Mouse (Mus musculus) forebrain, embryonic 15.5 days (tissue): ENCODE results near the gene Tesk1. TPM values are rescaled to one million over a fixed set of nuclear protein-coding genes. Genes with fewer than 3 reads are reported as not detected.

Experiments
- ATAC-seq: fragments of 200-750 bp; cut with Nextera tagmentation; replicated peaks from 2 replicates; pipeline ENCODE4 v1.8.0; 2017; ENCODE audit warnings: mild to moderate bottlenecking, moderate TSS enrichment, moderate library complexity
- H3K27ac ChIP-seq: fragments of 300-500 bp; sonication (generic); replicated peaks from 2 replicates; pipeline ENCODE4 v1.5.1; 2015; ENCODE audit warnings: mild to moderate bottlenecking, inconsistent platforms
- H3K27me3 ChIP-seq: fragments of 300-500 bp; sonication (generic); 2 replicates; pipeline ENCODE4 v1.6.1; 2015; ENCODE audit warnings: inconsistent platforms
- H3K36me3 ChIP-seq: fragments of 300-500 bp; sonication (generic); 2 replicates; pipeline ENCODE4 v1.6.1; 2015; ENCODE audit warnings: mild to moderate bottlenecking, inconsistent platforms
- H3K4me1 ChIP-seq: fragments of 300-500 bp; sonication (generic); 2 replicates; pipeline ENCODE4 v1.6.1; 2015; ENCODE audit warnings: inconsistent platforms
- H3K4me2 ChIP-seq: fragments of 300-500 bp; sonication (generic); replicated peaks from 2 replicates; pipeline ENCODE4 v1.6.1; 2015; ENCODE audit warnings: mild to moderate bottlenecking, inconsistent platforms
- H3K4me3 ChIP-seq: fragments of 300-500 bp; sonication (generic); 2 replicates; pipeline ENCODE4 v1.5.1; 2015; ENCODE audit warnings: mild to moderate bottlenecking, inconsistent platforms
- H3K9ac ChIP-seq: fragments of 300-500 bp; sonication (generic); replicated peaks from 2 replicates; pipeline ENCODE4 v1.6.1; 2015; ENCODE audit warnings: mild to moderate bottlenecking, inconsistent platforms
- H3K9me3 ChIP-seq: fragments of 300-500 bp; sonication (generic); 2 replicates; pipeline ENCODE4 v1.6.1; 2016; ENCODE audit warnings: inconsistent platforms
- WGBS: fragments of 180-500 bp; shearing (Covaris S2); methylation state at CpG from one replicate; pipeline ENCODE4 v1.1.7; 2015; ENCODE audit warnings: mixed read lengths; 5-methylcytosine and 5-hydroxymethylcytosine counted together
- polyA plus RNA-seq: library from polyadenylated mRNA; unstranded; fragments of >200 nt; fragmentation: Nextera tagmentation; extraction: Ambion mirVana; gene quantifications from 2 replicates; pipeline ENCODE4 v1.2.1, GENCODE M21; 2015

The Tesk1 gene
- polyA plus RNA-seq, 1 experiment from 2014 or later: 10.7 TPM

DNA sequence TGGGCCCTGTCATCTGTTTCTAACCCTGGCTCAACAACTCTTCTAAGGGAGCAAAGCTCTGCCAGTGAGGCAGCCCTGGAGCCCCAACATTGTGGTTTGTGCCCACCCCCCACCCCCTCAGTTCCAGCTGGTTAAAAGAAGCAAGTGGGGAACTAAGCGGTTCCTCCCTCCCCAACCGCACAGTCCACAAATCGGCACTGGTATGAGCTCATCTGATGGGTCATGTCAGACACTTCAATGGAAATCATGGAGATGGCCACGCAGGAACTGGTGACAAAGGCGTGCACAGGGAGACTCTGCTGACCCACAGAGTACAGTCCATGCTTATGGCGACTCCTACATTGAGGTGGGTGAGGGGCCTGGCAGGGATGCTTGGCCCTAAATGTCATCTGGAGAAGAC, 24.2 kb downstream of the Tesk1 start:
- no peaks in the 10 kb centered on the region for H3K4me1 ChIP-seq
- no peak overlapping the region for H3K4me2 ChIP-seq
- no peaks in the 10 kb centered on the region for H3K27me3 ChIP-seq
- 92% methylated on average over 6 of the region's 6 CpGs for WGBS
- no peaks in the 10 kb centered on the region for H3K9me3 ChIP-seq
- no peaks in the 10 kb centered on the region for H3K36me3 ChIP-seq
- H3K27ac ChIP-seq: no peak overlapping the region
- no peak overlapping the region for H3K9ac ChIP-seq
- no peak overlapping the region for H3K4me3 ChIP-seq
- no peak for ATAC-seq

DNA sequence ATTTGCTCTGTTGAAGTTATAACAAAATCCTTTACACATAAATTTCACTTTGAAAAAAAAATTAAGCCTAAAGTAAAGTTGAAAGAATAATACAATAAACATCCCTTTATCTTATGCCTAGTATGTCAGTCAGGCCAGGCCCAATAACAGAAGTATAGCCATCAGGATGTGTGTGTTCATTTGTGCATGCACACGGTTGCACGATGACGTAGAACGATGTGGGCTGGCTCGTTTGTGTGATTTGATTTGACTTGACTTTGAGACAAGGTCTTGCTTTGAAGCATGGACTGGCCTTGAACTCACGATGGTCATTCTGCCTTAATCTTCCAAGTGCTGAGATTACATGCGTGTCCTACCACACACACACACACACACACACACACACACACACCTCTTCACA, 25.1 kb downstream of the Tesk1 start:
- WGBS: 94% methylated on average over 7 of the region's 7 CpGs
- Histone ChIP-seq H3K9ac (no peak overlapping the region), H3K27me3 (no peaks in the 10 kb centered on the region), H3K27ac (no peak overlapping the region), H3K4me3 (no peak overlapping the region), H3K36me3 (no peaks in the 10 kb centered on the region), H3K4me1 (no peaks in the 10 kb centered on the region), H3K4me2 (no peak overlapping the region), H3K9me3 (no peaks in the 10 kb centered on the region)
- no peak for ATAC-seq

DNA sequence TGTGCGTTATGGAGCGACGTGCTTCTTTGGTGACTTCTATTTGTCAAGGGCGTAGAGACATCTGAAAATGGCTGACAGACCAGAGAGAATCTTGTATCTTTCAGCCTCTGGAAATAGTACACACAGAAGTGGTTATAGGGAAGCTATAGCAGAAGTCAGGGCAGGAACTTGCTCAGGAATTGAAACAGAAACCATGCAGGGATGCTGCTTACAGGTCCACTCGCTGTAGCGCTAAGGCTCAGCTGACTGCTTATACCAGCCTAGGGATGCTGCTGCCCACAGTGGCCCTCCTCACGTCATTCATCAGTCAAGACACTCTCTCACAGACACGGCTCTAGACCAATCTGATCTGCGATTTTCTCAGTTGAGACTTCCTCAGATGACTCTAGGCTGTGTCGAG, 28.6 kb downstream of the Tesk1 start:
- no peak overlapping the region for H3K9ac ChIP-seq
- H3K4me1 ChIP-seq: no peaks in the 10 kb centered on the region
- H3K27me3 ChIP-seq: no peaks in the 10 kb centered on the region
- WGBS: 94% methylated on average over 10 of the region's 10 CpGs
- no peak for ATAC-seq
- no peaks in the 10 kb centered on the region for H3K36me3 ChIP-seq
- no peak overlapping the region for H3K4me3 ChIP-seq
- no peak overlapping the region for H3K4me2 ChIP-seq
- no peak overlapping the region for H3K27ac ChIP-seq
- H3K9me3 ChIP-seq: no peaks in the 10 kb centered on the region

DNA sequence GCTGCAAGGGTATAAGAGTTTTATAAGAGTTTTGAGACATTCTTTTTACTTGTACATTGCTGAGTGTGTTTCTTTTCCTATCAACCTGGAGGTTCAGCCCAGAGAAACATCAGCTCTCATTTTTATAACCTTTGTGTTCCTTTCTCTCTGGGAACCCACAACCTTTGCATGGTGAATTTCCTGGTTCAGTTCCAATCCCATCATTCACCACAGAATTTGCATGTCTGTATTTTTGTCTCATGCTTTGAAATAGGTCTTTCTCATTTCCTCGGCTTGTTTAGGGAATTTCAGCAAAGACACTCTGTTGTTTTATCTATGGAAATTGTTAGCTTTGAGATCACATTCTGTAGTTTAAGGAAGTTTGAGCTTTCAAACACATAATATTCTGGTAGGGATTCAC, 31.9 kb downstream of the Tesk1 start:
- Histone ChIP-seq H3K9me3 (no peaks in the 10 kb centered on the region), H3K4me1 (peaks cover 4% of the 10 kb centered on the region; the same call in 1 of the 2 replicates), H3K36me3 (no peaks in the 10 kb centered on the region), H3K4me3 (no peak overlapping the region), H3K27me3 (no peaks in the 10 kb centered on the region), H3K27ac (no peak overlapping the region), H3K9ac (no peak overlapping the region), H3K4me2 (no peak overlapping the region)
- ATAC-seq: no peak
- WGBS: 83% methylated on average over 1 of the region's 1 CpGs

DNA sequence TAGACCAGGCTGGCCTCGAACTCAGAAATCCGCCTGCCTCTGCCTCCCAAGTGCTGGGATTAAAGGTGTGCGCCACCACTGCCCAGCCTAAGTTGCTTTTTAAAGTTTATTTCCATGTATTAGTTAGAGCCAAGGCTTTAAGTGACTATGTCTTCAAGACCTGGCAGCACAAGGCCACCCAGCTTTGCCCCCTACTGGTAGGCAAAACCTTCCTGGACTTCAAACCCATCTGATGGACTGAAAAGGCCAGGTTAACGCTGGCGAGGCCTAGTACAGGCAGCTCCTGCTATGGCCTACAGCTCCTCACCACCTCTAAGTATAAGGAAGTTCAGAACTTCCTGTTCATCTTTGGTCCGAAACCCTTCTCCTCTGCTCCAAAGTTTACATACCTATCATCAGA, 34.9 kb downstream of the Tesk1 start:
- Histone ChIP-seq H3K4me2 (no peak overlapping the region), H3K27me3 (no peaks in the 10 kb centered on the region), H3K9ac (no peak overlapping the region), H3K27ac (no peak overlapping the region), H3K36me3 (no peaks in the 10 kb centered on the region), H3K4me3 (no peak overlapping the region), H3K4me1 (peaks cover 4% of the 10 kb centered on the region; the same call in 1 of the 2 replicates), H3K9me3 (no peaks in the 10 kb centered on the region)
- no peak for ATAC-seq
- 88% methylated on average over 6 of the region's 6 CpGs for WGBS

DNA sequence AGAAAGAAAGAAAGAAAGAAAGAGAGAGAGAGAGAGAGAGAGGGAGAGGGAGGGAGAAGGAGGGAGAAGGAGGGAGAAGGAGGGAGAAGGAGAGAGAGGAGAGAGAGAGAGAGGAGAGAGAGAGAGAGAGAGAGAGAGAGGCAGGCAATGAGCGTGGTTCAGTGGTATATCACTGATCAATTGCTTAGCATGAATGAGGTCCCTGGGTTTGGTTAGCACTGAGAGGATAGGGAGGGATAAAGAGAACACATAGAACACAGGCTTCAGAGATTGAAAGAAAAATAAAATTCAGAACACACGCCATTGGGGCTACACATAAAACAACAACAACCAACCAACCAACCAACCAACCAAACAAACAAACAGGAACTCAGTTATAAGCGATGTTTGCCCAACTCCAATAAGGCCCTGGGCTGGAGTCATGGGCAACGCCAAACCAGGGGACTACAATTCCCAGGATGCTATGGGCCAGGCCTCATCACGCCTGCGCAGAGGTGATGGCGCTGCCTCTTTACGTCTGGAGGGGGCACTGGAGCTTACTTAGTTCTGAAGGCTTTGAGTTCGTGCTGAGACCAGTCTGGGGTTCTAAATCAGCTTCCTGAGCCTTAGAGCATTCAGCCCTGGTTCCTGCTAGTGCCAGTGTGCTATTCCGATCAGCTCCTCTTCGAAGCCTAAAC, 36.3 kb downstream of the Tesk1 start:
- WGBS: 19% methylated on average over 11 of the region's 11 CpGs
- Histone ChIP-seq H3K27me3 (no peaks in the 10 kb centered on the region), H3K4me1 (peaks cover 4% of the 10 kb centered on the region; the same call in 1 of the 2 replicates), H3K4me2 (peak overlapping the region; percentile 48), H3K36me3 (no peaks in the 10 kb centered on the region), H3K9me3 (no peaks in the 10 kb centered on the region), H3K9ac (peak overlapping the region; percentile 45), H3K4me3 (peak overlapping the region; percentile 39), H3K27ac (0 out of 2 replicates have a peak overlapping the region, but pooled peaks have one; percentile 31)
- peak; percentile 99 for ATAC-seq

DNA sequence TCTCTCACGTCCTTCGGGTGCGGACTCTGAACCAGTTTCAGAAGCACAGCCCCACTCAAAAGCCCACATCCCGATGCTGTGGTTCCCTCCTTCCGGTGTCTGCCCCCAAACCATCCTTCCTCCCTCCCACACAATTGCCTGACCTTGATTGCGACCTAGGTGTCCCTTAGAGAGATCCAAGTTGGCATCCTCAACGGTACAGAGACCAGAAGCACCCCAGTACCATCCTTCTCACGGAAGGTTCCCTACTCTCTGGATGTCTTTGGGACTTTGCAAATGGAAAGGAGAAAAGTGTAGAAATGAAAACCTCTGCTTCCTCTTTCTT, 36.8 kb downstream of the Tesk1 start:
- Histone ChIP-seq H3K9ac (peak overlapping the region; percentile 45), H3K27me3 (no peaks in the 10 kb centered on the region), H3K36me3 (no peaks in the 10 kb centered on the region), H3K9me3 (no peaks in the 10 kb centered on the region), H3K4me3 (peak overlapping the region; percentile 39), H3K27ac (0 out of 2 replicates have a peak overlapping the region, but pooled peaks have one; percentile 31), H3K4me2 (peak overlapping the region; percentile 48), H3K4me1 (peaks cover 4% of the 10 kb centered on the region; the same call in 1 of the 2 replicates)
- ATAC-seq: peak; percentile 55; the same call in 1 of the 2 replicates
- 63% methylated on average over 8 of the region's 8 CpGs for WGBS

DNA sequence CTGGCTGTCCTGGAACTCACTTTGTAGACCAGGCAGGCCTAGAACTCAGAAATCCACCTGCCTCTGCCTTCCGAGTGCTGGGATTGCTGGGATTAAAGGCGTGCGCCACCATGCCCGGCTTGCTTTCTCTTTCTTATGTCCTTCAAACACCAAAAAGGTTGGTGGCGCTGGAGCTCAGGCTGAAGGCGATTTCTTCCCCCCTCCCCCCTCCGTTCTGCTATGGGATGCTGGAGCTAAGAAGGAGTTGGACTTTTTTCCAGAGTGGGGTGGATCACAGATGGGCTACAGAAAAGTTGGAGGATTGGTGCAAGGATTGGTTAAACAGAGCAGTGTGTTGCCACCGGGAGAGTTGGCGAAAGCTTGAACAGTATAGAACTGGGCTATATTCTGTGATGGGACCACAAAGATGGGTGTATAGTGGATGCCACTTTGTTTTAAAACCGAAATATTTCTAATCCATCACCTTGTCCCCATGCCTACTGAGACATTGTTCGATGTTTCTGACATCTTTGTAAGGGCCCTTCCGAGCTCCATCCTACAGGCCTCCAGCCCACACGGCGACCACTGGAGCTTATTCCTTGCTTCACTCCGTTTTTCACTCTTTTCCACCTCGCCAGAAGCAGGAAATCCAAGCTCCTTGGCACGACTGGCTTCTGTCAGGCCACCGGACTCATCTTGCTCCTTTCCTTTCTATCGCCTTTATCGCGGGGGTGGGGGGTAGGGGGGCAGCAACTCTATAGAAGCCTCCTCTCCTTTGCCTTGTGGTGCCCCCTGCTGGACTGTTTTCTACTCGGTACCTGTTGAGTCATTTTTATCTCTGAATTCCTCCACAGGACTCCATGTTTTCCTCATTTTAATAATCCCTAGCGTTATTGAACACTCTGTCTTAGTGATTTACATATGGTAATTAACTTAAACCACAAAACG, 37.4 kb downstream of the Tesk1 start:
- Histone ChIP-seq H3K27me3 (no peaks in the 10 kb centered on the region), H3K36me3 (no peaks in the 10 kb centered on the region), H3K9ac (no peak overlapping the region), H3K4me3 (no peak overlapping the region), H3K4me1 (peaks cover 4% of the 10 kb centered on the region; the same call in 1 of the 2 replicates), H3K27ac (no peak overlapping the region), H3K4me2 (no peak overlapping the region), H3K9me3 (no peaks in the 10 kb centered on the region)
- ATAC-seq: no peak
- 48% methylated on average over 24 of the region's 24 CpGs for WGBS

DNA sequence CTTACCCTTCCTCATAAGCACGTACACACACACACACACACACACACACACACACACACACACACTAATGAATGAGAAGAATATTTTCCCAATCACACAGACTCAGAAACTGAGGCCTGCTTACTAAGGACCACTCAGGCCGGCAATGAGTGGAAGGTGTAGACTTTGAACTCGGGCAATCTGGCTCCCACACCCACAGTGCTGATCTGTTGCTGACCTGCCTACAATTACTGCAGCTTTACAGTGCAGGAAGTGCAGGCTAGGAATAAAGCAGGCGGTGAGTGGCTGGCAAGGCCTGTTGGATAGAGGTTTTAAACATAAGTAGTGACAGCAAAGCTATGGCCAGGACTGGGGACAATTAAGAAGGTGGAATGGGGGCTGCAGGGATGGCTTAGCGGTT, 39.2 kb downstream of the Tesk1 start:
- Histone ChIP-seq H3K9ac (no peak overlapping the region), H3K27me3 (no peaks in the 10 kb centered on the region), H3K36me3 (no peaks in the 10 kb centered on the region), H3K4me2 (no peak overlapping the region), H3K4me1 (peaks cover 4% of the 10 kb centered on the region; the same call in 1 of the 2 replicates), H3K4me3 (no peak overlapping the region), H3K27ac (no peak overlapping the region), H3K9me3 (no peaks in the 10 kb centered on the region)
- ATAC-seq: no peak
- WGBS: 84% methylated on average over 5 of the region's 5 CpGs

DNA sequence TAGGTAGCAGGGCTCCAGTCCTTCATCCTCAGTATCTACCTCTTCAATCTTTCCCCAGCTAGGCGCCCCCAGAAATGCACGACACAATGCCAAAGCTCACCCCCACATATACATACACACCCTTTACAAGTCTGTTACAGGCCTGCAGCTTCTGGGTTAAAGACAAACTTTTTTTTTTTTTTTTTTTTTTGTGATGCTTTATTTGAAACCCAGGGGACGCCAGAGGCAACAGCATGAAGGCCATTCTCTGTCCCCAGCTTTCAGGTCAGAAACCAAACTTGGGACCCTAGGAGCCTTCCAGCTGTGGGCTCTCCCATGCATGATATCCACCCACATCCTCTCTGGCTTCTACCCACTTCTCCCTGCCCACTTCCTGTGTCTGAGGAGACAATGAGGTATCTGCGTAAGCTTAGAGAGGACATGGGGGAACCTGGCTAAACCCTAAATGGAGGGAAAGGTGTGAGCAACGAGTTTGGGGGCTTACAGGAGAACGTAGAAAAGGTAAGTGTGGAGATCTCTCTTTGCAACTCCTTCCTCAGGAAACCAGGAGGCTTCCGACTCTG, 40.2 kb downstream of the Tesk1 start:
- WGBS: 66% methylated on average over 7 of the region's 7 CpGs
- ATAC-seq: no peak

DNA sequence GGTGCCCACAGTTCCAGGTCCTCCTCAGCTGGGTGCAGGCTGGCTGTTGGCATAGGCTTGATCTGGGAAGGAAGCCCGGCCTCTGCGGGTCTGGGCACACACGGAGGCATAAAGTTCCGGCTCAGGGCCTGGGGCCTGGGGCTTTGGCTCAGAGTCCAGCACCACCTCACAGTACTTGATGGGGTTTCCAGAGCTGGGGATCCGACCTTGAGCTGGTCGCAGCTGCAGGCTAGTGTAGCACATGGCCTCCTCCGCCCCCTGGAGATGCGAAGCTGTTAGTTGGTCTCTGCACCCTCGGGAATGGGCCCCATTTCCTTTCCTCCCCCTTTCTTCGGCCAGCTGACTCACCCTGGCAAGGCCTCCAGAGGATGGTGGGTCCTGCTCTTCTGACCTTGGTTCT, 40.9 kb downstream of the Tesk1 start:
- H3K27ac ChIP-seq: no peak overlapping the region
- no peak for ATAC-seq

More for the DNA sequence above, 40.2 kb downstream of the Tesk1 start:
- Histone ChIP-seq H3K4me2 (no peak overlapping the region), H3K4me3 (no peak overlapping the region), H3K36me3 (no peaks in the 10 kb centered on the region), H3K9me3 (no peaks in the 10 kb centered on the region), H3K27ac (no peak overlapping the region), H3K27me3 (no peaks in the 10 kb centered on the region), H3K4me1 (peaks cover 4% of the 10 kb centered on the region; the same call in 1 of the 2 replicates), H3K9ac (no peak overlapping the region)

DNA sequence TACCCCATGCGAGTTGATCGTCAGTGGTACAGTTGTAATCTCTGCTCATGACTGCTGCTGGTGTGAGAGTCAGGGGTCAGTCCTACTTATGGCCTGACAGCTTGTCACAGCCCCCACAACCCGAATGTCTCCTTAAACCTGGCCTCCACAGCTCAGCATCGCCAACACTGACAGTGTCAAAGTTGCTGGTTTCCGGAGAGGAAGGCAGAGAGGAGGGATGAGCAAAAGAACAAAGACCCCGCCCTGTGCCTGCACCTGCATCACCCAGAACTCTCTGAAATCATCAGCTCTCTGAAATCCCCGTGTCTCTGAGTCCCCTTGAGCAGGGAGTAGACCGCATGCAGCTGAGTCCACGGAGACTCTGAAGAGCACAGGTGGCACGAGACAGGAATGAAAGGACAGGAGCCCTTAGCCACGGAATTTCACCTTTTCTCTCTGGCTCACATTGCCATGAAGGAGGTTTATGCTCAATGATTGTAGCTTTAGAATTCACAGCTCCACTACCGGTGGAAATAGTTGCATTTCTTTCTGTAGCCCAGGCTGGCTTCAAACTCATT, 41.9 kb downstream of the Tesk1 start, which contains the start of gene Sit1:
Gene Sit1 (minus strand): TSS at position 200 of the 557 bp plus-strand sequence.
- no peaks in the 10 kb centered on the region for H3K9me3 ChIP-seq
- H3K27me3 ChIP-seq: no peaks in the 10 kb centered on the region
- no peak within 1 kb of the TSS for H3K27ac ChIP-seq
- H3K4me2 ChIP-seq: no peak within 1 kb of the TSS
- no peak within 1 kb of the TSS for H3K4me3 ChIP-seq
- 63% methylated on average over 12 of the region's 12 CpGs for WGBS
- no peaks in the 10 kb centered on the region for H3K4me1 ChIP-seq
- H3K9ac ChIP-seq: no peak within 1 kb of the TSS
- no peak for ATAC-seq
- H3K36me3 ChIP-seq: no peaks in the 10 kb centered on the region

More for the DNA sequence above, 40.9 kb downstream of the Tesk1 start:
- Histone ChIP-seq H3K36me3 (no peaks in the 10 kb centered on the region), H3K4me3 (no peak overlapping the region), H3K9ac (no peak overlapping the region), H3K4me1 (peaks cover 4% of the 10 kb centered on the region; the same call in 1 of the 2 replicates), H3K4me2 (no peak overlapping the region), H3K27me3 (no peaks in the 10 kb centered on the region), H3K9me3 (no peaks in the 10 kb centered on the region)
- 77% methylated on average over 10 of the region's 10 CpGs for WGBS
